Mouse (Mus musculus): ENCODE data around the gene Ankrd10. TPM values are rescaled to one million over a fixed set of nuclear protein-coding genes. Genes with fewer than 3 reads are reported as not detected.

The Ankrd10 gene
- polyA plus RNA-seq, 1 experiment, result 36.9 TPM

DNA sequence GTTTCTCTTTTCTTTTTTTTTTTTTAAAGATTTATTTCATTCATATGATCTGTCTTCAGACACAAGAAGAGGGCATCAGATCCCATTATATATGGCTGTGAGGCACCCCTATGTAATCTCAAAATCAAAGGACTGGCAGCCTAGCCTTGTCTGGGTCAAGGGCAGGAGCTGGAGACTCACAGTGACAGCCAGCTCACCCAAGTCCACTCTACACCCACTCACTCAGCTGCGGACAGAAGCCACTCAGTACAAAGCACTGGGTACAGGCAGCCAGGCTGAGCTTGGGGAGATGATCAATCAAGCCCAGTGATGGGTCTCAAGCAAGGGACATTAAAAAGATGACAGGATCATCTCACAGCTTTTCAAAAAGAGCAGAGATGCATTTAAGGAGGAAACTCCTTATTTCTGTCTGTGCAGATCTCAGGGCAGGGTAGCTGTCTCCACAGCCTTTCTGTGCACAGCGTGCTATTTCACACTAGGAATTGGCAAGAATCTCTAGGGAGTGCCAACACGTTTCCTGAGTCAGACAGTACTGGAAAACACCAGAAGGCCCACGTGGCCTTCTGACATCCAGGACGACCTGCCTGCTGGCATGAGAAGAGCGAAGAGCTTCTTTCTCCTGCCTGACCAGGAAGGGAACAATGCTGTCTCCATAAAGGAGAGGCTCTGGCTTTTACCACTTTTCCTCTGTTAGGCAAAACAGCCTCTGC, 21.3 kb downstream of the Ankrd10 start:
- H3K4me1 ChIP-seq (ENCODE audit: control insufficient read depth, insufficient read depth, low read length), result no peaks in the 10 kb centered on the region
- H3K36me3 ChIP-seq (ENCODE audit: control insufficient read depth, insufficient read depth, low read length), result peaks cover 3% of the 10 kb centered on the region
- 64% methylated on average over 6 of the region's 6 CpGs for whole genome bisulfite sequencing
- no peak for DNase-seq
- H3K27ac ChIP-seq (ENCODE audit: insufficient read depth, low read depth, low read length), result no peak overlapping the region
- H3K4me3 ChIP-seq (ENCODE audit: insufficient read depth, low read depth, low read length), result no peak overlapping the region
- no peaks in the 10 kb centered on the region for H3K27me3 ChIP-seq (replicated peaks; ENCODE audit: control insufficient read depth, insufficient read depth, low read length)
- TF ChIP-seq POLR2A (IDR thresholded peaks at IDR 0.05; ENCODE audit: low read depth, low read length), result no peak
- TF ChIP-seq CTCF (conservative IDR thresholded peaks at IDR 0.05; ENCODE audit: insufficient read depth, insufficient read length, low read depth, low read length), result no peak

DNA sequence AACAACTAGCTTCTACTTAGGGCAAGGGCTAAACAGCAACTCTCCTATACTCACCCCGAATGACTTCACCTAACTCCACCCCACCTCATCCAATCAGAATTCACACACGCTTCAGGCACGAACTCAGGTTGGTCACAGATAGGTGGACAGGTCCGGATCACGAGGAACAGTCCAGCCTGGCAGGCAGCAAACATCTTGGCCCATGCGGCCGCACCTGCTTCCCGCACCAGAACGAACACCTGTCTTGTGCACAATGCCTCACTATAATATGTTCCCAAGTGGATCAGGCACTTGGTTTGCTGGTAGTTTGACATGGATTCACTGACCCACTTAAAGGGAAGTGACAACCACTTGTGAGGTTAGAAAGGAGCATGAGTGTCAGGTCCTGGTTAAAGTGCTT, 26.7 kb downstream of the Ankrd10 start:
- Histone ChIP-seq H3K36me3 (ENCODE audit: control insufficient read depth, insufficient read depth, low read length) (no peaks in the 10 kb centered on the region), H3K27ac (ENCODE audit: insufficient read depth, low read depth, low read length) (no peak overlapping the region), H3K4me3 (ENCODE audit: insufficient read depth, low read depth, low read length) (no peak overlapping the region), H3K4me1 (ENCODE audit: control insufficient read depth, insufficient read depth, low read length) (no peaks in the 10 kb centered on the region), H3K27me3 (replicated peaks; ENCODE audit: control insufficient read depth, insufficient read depth, low read length) (no peaks in the 10 kb centered on the region)
- TF ChIP-seq POLR2A (IDR thresholded peaks at IDR 0.05; ENCODE audit: low read depth, low read length) (no peak), CTCF (conservative IDR thresholded peaks at IDR 0.05; ENCODE audit: insufficient read depth, insufficient read length, low read depth, low read length) (no peak)
- no peak for DNase-seq
- WGBS, result 95% methylated on average over 9 of the region's 9 CpGs

DNA sequence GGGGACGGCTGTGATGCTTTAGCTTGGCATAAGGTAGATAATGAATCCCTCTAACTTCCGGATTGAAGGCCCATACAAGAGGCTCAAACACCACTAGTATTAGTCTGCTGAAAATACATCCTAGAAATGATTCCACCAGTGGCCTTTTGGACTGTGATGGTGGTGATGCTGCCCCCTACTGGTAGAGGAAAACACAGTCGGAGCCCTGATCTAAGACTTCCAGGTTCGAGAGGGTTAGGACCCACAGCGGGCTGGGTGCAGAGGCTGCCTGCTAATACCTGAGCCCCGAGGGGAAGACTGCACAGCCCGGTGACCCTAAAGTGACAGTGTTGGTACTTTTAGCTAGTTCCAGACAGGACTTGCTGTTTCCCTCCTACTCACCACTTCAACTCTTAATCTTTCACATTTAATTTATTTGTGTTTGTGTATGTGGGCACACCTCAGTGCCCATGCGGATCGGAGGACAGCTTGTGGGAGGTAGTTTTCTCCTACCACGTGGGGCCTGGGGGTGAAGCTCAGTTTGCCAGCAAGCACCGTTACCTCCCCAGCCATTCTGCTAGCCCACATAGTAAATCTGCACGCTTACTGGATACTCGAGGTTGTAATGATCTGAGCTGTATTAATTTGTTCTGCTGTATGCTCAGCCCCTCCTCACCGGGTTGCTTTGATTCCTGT, 33.4 kb downstream of the Ankrd10 start:
- Histone ChIP-seq H3K4me1 (ENCODE audit: control insufficient read depth, insufficient read depth, low read length) (no peaks in the 10 kb centered on the region), H3K27me3 (replicated peaks; ENCODE audit: control insufficient read depth, insufficient read depth, low read length) (no peaks in the 10 kb centered on the region), H3K4me3 (ENCODE audit: insufficient read depth, low read depth, low read length) (no peak overlapping the region), H3K36me3 (ENCODE audit: control insufficient read depth, insufficient read depth, low read length) (no peaks in the 10 kb centered on the region), H3K27ac (ENCODE audit: insufficient read depth, low read depth, low read length) (no peak overlapping the region)
- TF ChIP-seq POLR2A (IDR thresholded peaks at IDR 0.05; ENCODE audit: low read depth, low read length), result no peak
- peak; percentile 81 for TF ChIP-seq CTCF (conservative IDR thresholded peaks at IDR 0.05; ENCODE audit: insufficient read depth, insufficient read length, low read depth, low read length)
- DNase-seq, result peak; percentile 73
- WGBS, result 11% methylated on average over 14 of the region's 14 CpGs

GRCm38 (mm10) chr8:11600301-11600951, 35.1 kb downstream of the Ankrd10 start:
- 86% methylated on average over 5 of the region's 5 CpGs for WGBS
- DNase-seq, result no peak
- Histone ChIP-seq H3K36me3 (ENCODE audit: control insufficient read depth, insufficient read depth, low read length) (no peaks in the 10 kb centered on the region), H3K4me1 (ENCODE audit: control insufficient read depth, insufficient read depth, low read length) (no peaks in the 10 kb centered on the region), H3K27me3 (replicated peaks; ENCODE audit: control insufficient read depth, insufficient read depth, low read length) (no peaks in the 10 kb centered on the region), H3K27ac (ENCODE audit: insufficient read depth, low read depth, low read length) (no peak overlapping the region), H3K4me3 (ENCODE audit: insufficient read depth, low read depth, low read length) (no peak overlapping the region)
- TF ChIP-seq CTCF (conservative IDR thresholded peaks at IDR 0.05; ENCODE audit: insufficient read depth, insufficient read length, low read depth, low read length) (no peak), POLR2A (IDR thresholded peaks at IDR 0.05; ENCODE audit: low read depth, low read length) (no peak)

DNA sequence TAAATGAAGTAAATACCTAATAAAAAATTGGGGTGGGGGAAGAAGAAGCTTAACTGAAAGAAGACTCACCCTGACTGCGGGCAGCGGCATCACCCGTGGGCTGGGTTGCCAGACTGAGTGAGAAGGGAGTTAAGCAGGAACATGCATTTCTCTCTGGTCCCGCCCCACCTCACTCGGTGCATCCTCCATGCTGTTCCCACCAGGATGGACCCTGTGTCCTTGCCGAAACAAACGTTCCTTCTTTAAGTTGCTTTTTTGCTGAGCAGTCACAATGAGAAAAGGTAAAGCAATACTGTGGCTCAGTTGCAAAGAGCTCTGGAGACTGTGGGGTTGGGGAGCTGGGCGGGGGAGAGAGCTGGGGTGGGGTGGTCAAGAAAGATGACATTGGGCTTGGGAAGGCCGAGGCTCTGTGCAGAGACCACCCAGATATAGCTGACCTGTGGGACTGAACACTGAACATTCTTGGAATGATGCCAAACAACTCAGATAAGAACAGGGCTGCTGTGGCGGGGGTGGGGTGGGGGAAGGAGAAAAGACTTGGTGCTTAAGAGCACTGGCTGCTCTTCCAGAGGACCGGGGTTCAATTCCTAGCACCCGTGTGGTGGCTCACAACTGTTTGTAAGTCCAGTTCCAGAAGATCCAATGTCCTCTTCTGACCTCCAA, 42.2 kb downstream of the Ankrd10 start:
- DNase-seq, result no peak
- Histone ChIP-seq H3K4me3 (ENCODE audit: insufficient read depth, low read depth, low read length) (no peak overlapping the region), H3K27ac (ENCODE audit: insufficient read depth, low read depth, low read length) (no peak overlapping the region), H3K4me1 (ENCODE audit: control insufficient read depth, insufficient read depth, low read length) (no peaks in the 10 kb centered on the region), H3K27me3 (replicated peaks; ENCODE audit: control insufficient read depth, insufficient read depth, low read length) (no peaks in the 10 kb centered on the region), H3K36me3 (ENCODE audit: control insufficient read depth, insufficient read depth, low read length) (no peaks in the 10 kb centered on the region)
- 62% methylated on average over 12 of the region's 12 CpGs for WGBS
- TF ChIP-seq POLR2A (IDR thresholded peaks at IDR 0.05; ENCODE audit: low read depth, low read length) (no peak), CTCF (conservative IDR thresholded peaks at IDR 0.05; ENCODE audit: insufficient read depth, insufficient read length, low read depth, low read length) (no peak)

DNA sequence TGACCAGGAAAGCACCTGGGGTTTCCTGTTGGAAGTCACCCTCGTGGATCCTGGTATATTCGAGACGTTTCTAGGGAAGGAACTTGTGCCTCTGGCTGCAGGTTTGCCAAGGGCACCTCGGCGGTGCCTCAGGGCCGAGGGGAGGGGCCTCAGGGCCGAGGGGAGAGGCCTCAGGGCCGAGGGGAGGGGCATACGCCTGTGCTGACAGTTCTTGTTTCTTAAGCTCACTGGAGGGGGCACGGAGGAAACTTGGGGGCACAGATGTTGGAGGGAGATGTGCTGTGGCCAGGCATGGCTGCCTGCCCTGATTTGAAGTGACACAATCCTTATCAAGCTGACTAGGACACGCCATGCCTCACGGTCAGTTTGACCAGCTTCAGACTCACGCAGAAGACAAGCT, 43.3 kb downstream of the Ankrd10 start:
- no peak for DNase-seq
- no peaks in the 10 kb centered on the region for H3K36me3 ChIP-seq (ENCODE audit: control insufficient read depth, insufficient read depth, low read length)
- no peaks in the 10 kb centered on the region for H3K4me1 ChIP-seq (ENCODE audit: control insufficient read depth, insufficient read depth, low read length)
- TF ChIP-seq POLR2A (IDR thresholded peaks at IDR 0.05; ENCODE audit: low read depth, low read length), result no peak
- TF ChIP-seq CTCF (conservative IDR thresholded peaks at IDR 0.05; ENCODE audit: insufficient read depth, insufficient read length, low read depth, low read length), result no peak
- 38% methylated on average over 13 of the region's 13 CpGs for WGBS
- H3K4me3 ChIP-seq (ENCODE audit: insufficient read depth, low read depth, low read length), result no peak overlapping the region
- no peak overlapping the region for H3K27ac ChIP-seq (ENCODE audit: insufficient read depth, low read depth, low read length)
- no peaks in the 10 kb centered on the region for H3K27me3 ChIP-seq (replicated peaks; ENCODE audit: control insufficient read depth, insufficient read depth, low read length)

Measured in kidney, adult 2 months (tissue).